Mouse (Mus musculus) lung, postnatal 0 days (tissue): Measurements from ENCODE around the gene Pilrb1.
"Not testable (repeated sequence)": the region's sequence is repeated elsewhere in the genome, so short reads cannot be mapped to it uniquely, and the experiment has no call there.

Experiments
- CTCF ChIP-seq: IDR thresholded peaks from 2 replicates; pipeline ENCODE4 v1.5.1; 2016; ENCODE audit warnings: antibody characterized with exemption, mild to moderate bottlenecking
- EP300 ChIP-seq: IDR thresholded peaks from 2 replicates; pipeline ENCODE4 v1.6.1; 2016; ENCODE audit warnings: antibody characterized with exemption, mild to moderate bottlenecking, control low read depth

DNA sequence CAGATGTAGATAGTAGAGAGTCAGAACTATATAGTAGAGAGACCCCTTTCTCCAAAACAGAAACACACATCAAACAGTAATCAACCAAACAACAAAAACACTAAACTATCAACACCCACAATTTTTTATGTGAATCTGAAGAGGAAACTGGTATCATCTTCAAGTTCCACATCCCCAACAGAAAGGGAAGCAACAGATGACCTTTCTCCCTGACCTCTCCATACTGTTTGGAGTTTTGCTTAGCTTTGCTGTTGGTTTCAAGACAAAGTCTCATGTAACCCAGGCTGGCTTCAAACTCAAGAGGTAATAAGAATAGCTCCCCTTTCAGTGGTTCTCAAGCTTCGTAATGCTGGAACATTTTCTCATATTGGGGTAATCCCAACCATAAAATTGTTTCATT lies 6.1 kb upstream of the Pilrb1 start:
- TF ChIP-seq CTCF, EP300: not testable (repeated sequence)
